Mouse (Mus musculus) B cell, adult 2 months (primary cell): ENCODE results near the gene Serhl.

Experiments used
- DNase-seq, 2 experiments: peaks; one replicate each; pipeline ENCODE4 v3.0.0; 2022

The Serhl gene

GRCm38 (mm10) chr15:83165526-83166315 lies 76.4 kb downstream of the Serhl start:
- no peak for DNase-seq
